Mouse (Mus musculus): ENCODE results near the gene D930020B18Rik. TPM values are rescaled to one million over a fixed set of nuclear protein-coding genes. Genes with fewer than 3 reads are reported as not detected.

The D930020B18Rik gene
- total RNA-seq, 2 experiments from 2014 or later: not detected

DNA sequence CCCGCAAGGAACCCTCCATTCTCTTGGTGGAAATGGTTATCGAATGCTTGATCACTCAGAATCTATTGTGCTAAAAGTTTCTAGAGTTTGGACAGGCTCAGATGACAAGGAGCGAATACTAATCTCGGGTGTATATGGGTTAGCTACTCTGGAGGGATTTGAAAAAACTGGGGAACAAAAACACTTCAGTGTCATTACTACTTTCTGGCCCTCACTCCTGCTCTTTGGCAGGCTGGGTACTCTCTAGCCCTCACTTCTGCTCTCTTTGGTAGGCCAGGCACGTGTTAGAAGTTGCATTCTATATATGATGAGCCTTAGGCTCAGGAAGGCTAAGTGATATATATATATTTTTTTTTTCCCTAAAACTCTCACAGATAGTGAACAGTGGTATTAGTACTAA lies 1.8 kb upstream of the D930020B18Rik start:
- DNase-seq (ENCODE audit: low spot score): no peak

DNA sequence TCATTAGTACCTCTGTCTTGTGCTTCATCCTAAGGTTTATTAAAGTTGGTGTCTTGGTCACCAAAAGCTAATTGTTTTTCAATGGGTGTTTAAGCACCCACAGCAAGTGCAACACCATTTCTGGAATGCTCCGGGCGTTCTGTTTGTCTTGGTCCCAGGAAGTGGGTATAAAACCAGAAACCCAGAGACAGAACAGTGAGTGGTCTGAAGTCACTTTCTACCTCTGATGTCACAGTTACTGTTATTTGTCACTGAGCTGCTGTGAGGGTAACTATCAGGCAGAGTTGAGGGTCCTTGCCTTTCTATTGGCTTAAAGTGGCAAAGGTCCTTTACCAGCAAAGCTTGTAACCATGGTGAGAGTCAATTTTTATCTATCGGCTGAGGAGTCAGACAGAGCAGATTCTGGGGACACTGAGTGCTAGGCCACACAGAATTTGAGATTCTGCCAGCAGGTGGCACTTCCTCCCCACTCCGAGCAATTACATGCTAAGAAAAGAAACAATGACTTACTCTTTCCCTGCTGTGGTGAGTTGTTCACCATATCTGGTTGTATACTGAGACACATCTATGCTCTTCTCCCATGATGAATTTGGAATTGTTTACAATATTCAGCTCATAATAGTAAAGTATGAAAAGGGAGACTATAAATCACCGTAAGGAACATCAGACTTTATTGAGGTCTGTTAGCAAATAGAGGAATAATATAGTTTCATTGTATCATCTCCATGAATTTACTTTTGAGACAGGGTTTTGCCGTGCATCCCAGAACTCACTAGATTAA lies 1.0 kb upstream of the D930020B18Rik start:
- DNase-seq (ENCODE audit: low spot score): no peak

DNA sequence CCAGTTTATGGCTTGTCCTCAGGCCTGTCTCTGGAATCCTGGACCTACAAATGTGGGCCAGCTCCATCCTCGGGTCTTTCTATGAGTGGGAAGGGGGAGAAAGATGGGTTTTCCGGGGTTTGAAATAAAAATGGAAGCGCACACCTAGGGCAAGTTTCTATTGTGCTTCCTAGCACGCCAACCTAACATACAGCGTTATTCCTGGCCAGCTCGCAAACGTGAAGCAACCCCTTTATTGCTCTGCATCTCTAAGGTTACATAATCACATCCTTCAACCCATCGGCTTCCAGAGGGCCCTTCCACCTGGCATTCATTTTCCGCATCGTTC lies 480 bp upstream of the D930020B18Rik start:
- DNase-seq (ENCODE audit: low spot score): no peak

DNA sequence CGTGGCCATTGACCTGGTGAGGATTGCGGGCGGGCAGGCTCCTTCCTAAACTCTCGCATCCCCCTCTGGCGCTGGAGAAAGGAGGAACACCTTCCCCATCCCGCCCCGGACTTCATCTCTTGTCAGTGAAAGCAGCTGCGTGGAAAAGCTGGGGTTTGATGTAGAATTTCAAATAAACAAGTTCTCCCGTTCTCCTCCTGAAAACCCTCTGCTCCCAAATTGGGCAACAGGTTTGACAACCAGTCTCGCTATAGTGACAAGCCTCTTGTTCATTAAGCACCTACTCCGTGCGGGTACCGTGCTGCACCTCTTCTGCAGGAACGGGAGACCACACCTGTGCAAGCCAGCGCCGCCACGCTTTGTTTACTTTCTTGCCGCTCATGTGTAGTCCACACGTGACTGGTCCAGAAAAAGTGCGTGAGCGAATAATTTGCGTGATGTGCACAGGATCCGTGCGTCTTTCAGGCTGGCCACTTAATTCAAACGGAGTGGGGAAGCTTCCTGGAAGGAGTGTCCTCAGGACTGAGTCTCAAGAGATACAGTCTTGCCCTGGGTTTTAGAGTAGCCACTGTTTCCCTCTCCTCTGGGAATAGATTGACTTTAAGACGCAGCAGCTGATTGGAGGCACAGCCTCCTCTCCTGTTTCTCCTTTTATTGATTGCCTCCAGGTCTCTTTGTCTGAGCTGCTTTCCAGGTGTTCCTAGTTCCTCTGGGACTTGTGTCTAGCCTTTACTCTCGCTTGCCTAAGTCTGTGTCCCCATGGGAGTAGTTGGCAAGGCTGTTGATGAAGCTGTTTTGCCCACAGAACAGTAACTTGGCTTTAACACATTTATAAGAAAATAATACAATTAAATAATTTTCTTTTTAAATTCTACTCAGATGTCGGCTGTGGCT lies 913 bp downstream of the D930020B18Rik start:
- DNase-seq (ENCODE audit: low spot score): no peak

DNA sequence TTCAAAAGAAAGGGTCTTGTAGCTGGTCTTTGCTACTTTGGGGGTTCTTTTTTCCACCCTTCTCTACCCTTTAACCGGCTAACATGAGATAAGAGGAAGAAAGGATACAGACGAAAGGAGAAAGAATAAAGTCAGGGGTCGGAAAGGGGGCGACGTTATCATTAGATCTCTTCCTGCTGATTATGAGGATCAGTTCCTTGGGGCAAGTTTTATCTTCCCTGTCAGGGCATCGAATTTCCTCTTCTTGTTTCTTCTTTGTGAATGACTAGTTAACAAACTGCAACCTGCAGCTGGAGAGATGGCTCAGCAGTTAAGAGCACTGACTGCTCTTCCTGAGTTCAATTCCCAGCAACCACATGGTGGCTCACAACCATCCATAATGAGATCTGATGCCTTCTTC lies 4.9 kb downstream of the D930020B18Rik start:
- DNase-seq (ENCODE audit: low spot score): no peak

DNA sequence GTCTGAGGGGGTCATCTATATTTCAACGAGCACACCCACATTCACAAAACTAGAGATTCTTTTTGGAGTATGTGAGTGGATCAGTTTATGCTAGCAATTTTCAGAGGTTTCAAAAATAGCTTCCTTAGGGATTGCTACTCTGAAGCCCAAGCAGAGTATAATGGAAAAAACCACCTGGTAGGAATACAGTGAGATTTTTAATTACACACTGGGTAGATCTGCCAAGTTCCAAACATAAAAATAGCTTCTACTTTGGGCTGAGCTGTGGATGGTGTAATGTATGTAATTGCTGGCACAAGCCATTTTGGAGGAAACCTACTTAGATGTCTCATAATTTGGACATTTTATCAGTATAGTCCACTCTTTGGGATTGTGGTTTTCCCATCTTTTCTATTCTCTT lies 11.7 kb downstream of the D930020B18Rik start:
- no peak for DNase-seq (ENCODE audit: low spot score)

DNA sequence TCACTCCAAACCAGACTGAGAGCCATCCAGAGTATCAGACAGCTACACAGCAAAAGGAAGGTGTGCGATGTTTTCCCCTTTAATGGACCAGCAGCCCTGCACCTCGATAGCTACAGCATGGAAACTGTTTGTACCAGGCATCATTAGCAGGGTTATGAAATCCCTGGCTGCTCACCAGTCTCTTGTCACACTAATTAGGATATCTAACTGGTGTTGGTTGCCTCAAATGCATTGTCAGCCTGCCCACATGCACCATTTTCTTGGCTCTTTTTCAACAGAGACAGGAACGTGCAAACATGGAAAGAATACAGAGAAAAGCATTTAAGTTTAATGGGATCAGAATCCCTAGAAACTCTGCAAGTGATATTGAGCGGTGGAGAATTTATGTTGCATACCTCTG lies 14.5 kb downstream of the D930020B18Rik start:
- no peak for DNase-seq (ENCODE audit: low spot score)

DNA sequence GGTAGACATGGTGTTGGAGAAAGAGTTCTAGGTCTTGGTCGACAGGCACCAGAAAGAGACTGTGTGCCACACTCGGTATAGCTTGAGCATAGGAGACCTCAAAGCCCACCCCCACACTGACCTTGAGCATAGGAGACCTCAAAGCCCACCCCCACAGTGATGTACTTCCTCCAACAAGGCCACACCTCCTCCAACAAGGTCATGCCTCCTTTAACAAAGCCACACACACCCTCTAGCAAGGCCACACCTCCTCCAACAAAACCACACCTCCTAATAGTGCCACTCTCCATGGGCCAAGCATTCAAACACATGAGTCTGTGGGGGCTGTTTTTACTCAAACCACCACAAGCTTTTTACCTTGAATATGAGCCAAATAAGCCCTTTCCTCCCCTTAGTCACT lies 21.3 kb downstream of the D930020B18Rik start:
- DNase-seq (ENCODE audit: low spot score): no peak

DNA sequence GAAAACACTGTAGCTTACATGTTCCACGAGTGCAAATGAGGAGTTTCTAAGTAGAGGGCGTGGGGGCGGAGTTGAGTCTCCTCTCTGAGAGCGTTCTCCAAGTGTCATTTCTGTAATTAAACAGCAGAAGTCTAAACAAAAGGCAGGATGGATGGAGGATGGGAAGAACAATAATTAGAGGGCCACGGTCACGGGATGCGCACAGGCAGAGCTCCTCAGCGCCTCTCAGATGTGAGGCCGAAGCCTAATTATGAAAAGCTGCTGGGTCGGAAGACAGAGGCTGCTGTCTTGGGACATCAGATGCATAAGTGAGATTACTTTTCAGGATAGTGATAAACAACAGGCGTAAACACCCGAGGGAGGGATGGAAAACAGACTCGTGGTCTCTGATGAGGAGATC lies 22.2 kb downstream of the D930020B18Rik start:
- no peak for DNase-seq (ENCODE audit: low spot score)

DNA sequence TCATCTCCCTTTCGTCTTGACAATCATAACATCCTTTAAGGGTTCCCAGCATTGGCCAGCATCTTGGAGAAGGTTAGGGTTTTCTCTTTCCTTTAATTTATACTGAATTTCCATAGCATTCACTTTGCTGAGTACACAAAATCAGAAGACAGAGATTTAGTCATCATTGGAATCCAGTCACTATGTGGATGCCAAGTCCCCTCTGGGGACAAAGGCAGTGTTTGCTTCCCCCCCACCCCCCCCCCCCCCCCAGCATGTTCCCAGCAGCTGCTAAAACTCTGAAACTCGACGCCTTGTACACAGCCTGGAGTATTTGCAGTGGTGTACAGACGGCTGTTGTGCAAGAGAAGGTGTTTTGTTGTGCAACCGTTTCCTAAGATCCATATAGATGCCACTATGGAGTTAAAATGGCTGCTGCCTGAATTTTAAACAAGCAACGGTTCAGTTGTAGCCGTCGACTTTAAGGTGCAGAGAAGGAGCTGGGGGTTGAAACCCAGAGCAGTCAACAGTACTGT lies 24.3 kb downstream of the D930020B18Rik start:
- no peak for DNase-seq (ENCODE audit: low spot score)

DNA sequence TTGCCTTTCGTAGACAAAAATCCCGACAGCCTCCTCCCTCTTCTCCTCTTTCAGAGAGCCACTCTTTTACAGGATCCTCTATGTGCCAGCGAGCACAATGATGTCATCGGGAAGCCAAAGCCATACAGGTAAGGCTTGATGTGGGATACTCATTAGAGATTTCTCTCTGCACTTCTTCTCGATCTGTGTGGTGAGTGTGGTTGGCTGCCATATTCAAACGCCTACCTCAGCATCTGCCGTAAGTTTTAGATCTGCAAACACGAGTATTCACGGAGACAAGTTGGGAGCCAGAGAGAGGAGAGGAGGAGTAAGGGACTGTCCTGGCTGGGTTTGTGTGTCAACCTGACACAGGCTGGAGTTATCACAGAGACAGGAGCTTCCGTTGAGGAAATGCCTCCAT lies 27.7 kb downstream of the D930020B18Rik start:
- no peak for DNase-seq (ENCODE audit: low spot score)

DNA sequence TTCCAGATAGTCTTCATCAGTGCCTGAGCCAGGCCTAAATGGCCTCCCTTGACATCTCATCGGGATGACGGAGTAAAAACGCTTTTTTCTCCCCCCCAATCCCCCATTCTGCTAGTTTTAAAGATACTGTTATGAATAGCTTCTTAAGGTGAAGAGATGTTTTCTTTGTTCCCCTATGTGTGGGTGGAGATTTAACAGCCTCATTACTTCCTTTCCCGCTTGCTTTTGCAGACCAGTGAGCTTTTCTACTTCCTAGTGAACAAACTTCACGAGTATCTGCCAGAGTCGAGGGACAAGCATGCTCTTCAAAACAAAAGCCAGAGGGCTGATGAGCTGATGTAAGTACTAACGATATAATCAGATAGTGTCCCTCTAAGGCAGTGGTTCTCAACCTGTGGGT lies 35.6 kb downstream of the D930020B18Rik start:
- no peak for DNase-seq (ENCODE audit: low spot score)

DNA sequence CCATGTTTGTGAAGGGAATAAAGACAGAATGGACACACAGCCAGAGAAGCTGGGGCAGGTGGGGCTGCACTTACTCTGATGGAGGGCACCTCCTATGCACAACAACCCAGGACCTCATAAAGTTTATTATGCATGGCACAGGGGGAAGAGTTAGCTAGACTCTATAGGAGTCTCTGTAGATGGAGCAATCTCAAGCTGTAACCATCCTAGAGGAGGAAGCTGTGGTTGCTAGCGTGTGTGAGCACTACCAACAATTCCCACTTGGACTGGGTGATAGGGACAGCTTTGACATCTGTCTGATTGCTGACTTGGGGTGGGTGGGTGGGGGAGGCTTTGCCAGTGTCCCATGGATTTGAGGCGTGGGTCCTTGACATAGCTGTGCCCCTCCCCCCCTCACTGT lies 39.5 kb downstream of the D930020B18Rik start:
- DNase-seq (ENCODE audit: low spot score): no peak

DNA sequence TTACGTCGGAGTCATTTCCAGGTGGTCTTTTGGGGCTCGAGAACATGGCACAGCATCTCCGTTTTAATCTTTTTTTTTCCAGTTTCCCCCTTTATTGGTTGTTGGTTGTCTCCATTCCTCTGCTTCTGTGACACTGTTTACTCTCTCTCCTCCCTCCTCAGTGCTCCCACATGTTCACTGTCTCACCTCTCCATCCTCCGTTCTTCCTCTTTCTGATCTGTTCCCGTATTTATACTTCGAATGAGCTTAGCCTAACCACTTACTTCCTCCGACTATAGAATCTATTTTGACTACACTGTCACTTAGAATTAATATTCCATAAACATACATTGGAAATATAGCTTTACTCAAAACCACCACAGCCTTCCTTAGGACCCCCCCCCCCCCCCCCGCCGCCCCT lies 41.2 kb downstream of the D930020B18Rik start:
- DNase-seq (ENCODE audit: low spot score): no peak

DNA sequence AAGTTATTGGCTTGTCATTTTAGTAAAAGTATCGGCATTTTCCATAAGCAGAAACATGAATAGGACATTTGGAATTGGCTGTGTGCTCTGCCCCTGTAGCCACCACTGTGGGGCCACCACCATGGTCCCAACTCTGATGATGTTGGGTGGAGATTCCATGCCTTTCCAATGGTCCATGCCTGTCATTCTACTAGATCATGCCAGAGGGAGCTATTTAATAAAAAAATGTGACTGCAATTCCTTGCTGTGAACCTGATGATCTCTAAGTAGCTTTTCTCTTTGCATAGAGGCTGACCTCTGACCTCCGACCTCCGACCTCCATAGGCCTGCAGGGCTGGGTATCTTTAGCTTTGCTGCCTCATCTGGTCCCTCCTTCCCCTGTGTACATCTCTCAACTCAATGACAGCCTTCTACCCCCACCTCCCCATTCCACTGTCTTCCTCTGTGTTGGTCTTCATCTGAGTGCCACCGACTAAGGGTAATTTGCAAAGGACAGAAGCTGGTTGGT lies 44.8 kb downstream of the D930020B18Rik start:
- no peak for DNase-seq (ENCODE audit: low spot score)

DNA sequence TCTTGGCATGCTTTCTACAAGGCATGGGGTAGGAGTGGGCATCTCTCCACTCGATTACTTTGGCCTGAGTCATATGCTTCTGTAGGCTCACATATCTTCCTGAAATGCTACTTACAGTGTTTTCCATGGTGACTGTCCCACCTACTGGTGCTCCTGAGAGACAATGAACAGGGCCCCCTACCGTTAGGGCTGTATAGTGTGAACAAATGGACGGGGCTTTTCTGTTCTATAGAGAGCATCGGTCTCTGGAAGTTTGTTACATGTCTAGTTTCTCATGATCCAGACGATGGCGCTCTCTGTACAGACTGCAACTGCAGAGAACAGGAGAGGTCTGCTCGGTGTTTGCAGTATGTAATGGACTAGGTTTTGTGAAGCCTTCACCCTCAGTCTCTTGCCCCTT lies 46.1 kb downstream of the D930020B18Rik start:
- no peak for DNase-seq (ENCODE audit: low spot score)

DNA sequence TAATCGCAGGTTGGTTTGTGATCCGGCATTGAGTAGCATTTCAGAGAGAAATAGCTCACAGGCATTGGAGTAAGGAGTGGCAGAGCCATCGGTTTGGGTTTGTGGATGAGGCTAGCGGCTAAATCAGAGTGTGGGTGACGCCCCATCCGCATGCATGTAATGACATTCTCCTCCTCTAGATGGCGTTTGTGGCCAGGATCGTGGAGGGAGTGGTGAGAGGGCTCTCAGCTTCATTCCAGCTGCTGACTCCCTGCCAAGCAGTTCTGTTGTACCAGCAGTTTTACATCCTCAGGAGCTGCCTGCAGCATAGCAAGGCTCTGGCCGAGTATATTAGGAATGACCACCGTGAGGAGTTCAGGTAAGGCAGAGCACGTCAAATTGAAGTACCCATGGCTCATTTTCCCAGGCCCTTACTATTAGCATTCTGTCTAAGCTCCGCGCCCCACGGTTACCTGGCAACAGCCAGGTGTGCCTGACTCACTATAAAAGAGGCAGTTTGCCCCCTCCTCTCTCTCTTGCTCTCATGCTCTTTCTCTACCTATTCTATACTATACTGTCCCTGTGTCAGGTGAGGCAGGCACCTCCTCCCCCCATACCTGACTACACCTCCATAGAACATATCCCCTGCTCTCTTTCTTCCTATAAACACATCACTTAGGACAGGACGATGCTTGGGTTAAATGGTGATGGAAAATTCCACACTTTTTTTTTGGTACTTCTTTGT lies 48.4 kb downstream of the D930020B18Rik start:
- DNase-seq (ENCODE audit: low spot score): peak; percentile 84

DNA sequence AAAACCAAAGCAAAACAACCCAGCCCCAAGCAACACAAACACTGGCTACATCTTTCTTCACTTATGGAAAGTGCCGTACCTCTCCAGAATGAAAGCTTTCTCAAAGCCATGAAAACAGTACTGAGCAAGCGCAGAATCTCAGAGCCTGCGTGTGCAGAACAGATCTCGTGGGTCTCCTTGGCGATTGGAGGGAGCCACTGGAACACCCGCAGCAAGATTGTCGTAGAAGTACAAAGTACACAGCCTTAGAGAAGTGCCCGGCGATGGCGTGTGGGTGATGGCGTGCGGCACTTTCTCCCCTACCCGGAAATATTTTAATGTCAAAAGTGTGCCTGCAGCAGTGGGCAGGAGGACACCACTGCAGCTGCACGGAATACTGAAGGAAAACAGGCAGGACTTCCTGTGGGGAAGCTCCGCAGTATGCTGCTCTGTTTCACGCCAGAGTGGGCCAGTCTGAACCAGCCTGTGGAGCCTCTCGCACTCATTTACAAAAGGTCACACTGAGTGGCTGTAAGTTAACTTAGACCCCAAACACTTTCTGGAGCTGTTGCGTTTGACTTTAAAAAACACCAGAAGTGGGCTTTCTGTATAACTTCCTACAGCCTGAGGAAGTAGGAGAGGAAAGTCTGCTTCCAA lies 51.7 kb downstream of the D930020B18Rik start:
- no peak for DNase-seq (ENCODE audit: low spot score)

DNA sequence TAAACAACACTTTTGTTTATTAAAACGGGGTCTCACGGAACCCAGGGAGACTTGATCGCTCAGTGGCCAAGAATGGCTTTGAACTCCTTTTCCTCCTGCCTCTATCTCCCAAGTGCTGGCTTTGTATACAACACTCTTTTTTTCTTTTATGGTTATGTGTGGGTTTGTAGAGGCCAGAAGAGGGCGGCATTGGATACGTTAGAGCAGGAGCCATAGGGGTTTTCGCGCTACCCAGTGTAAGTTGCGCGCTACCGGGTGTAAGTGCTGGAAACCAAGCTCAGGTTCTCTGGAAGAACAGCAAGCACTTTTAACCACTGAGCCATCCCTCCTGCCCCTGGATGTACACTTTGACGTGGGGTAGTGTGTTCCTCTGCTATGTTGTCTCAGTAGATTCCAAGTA lies 53.2 kb downstream of the D930020B18Rik start:
- no peak for DNase-seq (ENCODE audit: low spot score)

DNA sequence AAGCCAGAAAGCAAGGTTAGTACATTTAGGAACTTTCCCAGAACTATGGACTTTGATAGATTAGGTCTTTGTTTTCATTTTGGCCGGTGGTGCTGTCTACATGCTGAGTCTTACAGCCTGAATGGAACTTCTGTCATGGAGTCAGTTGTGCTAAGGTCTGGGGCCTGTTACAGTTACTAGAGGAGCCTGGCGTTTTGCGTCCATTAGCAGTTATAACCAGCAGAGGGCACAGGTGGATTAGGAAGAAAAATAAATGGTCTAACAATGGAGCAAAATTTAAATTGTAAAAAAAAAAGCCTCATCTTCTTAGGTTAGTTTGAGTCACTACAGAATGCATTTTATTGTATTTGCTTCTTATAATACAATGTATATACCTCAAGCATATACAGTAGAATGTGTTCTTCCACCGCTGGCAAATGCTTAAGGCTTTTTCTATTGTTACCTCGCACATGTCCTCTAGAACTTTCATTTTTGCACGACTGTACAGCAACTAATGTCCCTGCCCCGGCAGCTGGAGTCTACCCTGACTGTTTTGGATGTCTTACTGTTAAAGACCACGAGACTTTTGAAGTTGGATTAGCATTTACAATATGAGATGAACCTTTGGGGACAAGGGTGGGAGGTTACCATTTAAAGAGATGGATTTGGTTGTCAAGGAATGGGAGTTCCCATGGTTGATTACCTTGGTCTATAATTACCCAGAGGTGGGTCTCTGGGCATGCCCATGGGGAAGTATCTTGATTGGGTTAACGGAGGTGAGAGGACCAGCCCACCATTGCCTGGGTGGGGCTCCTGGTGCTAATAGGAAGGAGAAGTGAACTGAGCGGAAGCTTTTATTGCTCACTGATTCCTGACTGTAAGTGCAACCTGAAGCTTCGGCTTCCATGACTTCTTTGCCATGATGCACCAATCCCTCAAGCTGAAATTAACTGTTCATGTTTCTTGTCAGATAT lies 60.2 kb downstream of the D930020B18Rik start:
- peak; percentile 48 for DNase-seq (ENCODE audit: low spot score)
